Mouse (Mus musculus): ENCODE measurements around the gene Ddx52.

DNA sequence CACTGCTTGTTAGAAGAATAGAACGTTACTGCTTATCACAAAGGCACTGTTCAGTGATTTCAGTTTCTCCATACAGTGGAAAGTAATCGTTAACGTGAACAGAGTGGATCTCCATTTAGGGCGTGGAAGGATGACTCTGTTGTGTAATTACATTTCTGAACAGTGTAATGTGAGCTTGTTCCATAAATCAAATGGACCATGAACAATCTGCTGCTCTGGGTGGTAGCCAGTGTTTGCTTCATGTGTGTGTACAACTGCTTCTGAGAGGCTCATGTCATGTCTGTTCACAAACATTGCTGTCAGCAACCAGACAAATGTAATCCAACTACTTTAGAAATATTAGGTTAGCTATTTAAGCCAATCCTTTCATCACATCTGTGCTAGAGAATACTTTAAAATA is 49.8 kb downstream of the Ddx52 start:
- TF ChIP-seq CTCF (conservative IDR thresholded peaks at IDR 0.05; ENCODE audit: insufficient read depth, insufficient read length, low read depth, low read length) (no peak), POLR2A (IDR thresholded peaks at IDR 0.05; ENCODE audit: low read depth, low read length) (no peak)

Data from kidney, adult 2 months (tissue).